Mouse (Mus musculus): Measurements from ENCODE around the gene Fars2. TPM values are rescaled to one million over a fixed set of nuclear protein-coding genes. Genes with fewer than 3 reads are reported as not detected.

Gene Fars2
- polyA plus RNA-seq, 1 experiment from 2014 or later = 42.7 TPM

DNA sequence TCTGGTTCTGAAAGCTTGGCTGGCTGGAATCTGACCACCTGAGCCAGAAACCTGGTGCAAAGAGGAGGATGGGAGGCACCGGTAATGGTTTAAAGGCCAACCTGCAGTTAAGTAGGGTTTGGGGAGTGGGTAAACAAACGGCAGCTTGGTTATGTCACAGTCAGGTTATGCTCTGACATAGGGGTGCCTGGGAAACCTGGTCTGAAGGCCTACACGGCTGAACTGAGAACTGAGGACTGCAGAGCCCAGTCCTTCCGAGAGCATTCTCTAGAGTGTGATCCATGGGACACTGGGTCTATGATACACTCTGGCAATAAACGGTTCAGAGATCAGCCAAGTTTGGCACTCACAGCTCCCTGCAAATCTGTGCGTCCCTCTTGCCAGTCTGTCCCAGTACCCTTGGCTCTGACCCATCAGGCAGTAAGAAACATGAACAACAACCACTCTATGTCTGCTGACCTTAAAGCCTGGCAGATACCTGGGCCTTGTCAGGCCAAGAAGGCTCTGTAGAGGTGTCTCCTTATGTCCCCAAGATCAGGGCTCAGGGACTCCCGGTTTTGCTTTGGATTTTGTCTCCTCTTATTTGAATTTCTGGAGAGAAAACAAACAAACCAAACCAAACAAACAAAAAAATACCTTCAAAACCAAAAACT, 460.8 kb downstream of the Fars2 start:
- Histone ChIP-seq H3K36me3 (ENCODE audit: control insufficient read depth, insufficient read depth, low read length) (no peaks in the 10 kb centered on the region), H3K27ac (ENCODE audit: low read depth, low read length) (no peak overlapping the region), H3K27me3 (ENCODE audit: control insufficient read depth, insufficient read depth, low read length) (no peaks in the 10 kb centered on the region), H3K4me1 (ENCODE audit: control insufficient read depth, insufficient read depth, low read length) (no peaks in the 10 kb centered on the region; the same call in 1 of the 2 replicates), H3K9ac (ENCODE audit: low read depth, low read length) (no peak overlapping the region), H3K4me3 (ENCODE audit: low read depth, low read length) (peak overlapping the region; percentile 41), H3K9me3 (replicated peaks; ENCODE audit: control insufficient read depth, low read length) (no peaks in the 10 kb centered on the region), H3K4me2 (peak overlapping the region; percentile 64; the same call in 1 of the 2 replicates)
- 36% methylated on average over 7 of the region's 7 CpGs for WGBS (ENCODE audit: insufficient replicate concordance)
- no peak for ATAC-seq (replicated peaks; ENCODE audit: insufficient number of reproducible peaks, low FRiP score, low TSS enrichment)

DNA sequence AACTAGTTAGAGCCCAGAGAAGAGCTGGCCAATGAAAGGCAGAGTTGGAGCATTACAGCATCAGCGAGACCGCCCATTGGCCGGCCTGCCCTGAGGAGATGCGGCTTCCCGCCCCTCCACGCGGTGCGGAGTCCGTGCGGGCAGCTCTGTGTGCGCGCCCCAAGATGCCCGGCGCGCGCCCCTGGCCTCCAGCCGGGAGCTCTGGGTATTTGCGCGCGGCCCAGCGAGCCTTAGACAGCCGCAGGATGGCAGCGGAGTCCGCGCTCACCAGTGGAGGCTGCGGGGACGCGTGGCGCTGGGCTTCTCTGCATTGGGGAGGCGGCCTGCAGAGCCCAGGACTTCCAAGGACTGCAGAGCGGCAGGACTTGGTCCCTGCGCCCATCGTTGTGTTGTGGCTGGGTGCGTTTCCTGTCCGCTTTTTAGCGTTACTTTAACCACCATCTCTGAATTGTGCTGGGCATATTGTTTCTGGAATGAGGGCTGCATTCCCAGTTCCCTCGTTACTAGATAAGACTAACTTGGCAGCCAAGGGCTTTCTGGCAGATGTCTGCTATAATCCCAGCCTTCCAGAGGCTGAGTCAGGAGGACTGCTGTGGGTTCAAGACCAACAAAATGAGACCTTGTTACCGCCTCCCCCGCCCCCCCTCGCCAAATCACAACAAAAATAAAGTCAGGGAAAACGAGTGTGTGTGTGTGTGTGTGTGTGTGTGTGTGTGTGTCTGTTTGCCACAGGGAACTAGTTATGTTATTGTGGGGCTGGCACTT, 461.5 kb downstream of the Fars2 start:
- no peak overlapping the region for H3K27ac ChIP-seq (ENCODE audit: low read depth, low read length)
- peak overlapping the region; percentile 41 for H3K4me3 ChIP-seq (ENCODE audit: low read depth, low read length)
- WGBS (ENCODE audit: insufficient replicate concordance) = 2% methylated on average over 41 of the region's 41 CpGs
- H3K4me2 ChIP-seq = peak overlapping the region; percentile 64
- H3K4me1 ChIP-seq (ENCODE audit: control insufficient read depth, insufficient read depth, low read length) = peaks cover 5% of the 10 kb centered on the region
- no peaks in the 10 kb centered on the region for H3K9me3 ChIP-seq (replicated peaks; ENCODE audit: control insufficient read depth, low read length)
- H3K27me3 ChIP-seq (ENCODE audit: control insufficient read depth, insufficient read depth, low read length) = no peaks in the 10 kb centered on the region
- H3K36me3 ChIP-seq (ENCODE audit: control insufficient read depth, insufficient read depth, low read length) = no peaks in the 10 kb centered on the region
- ATAC-seq (replicated peaks; ENCODE audit: insufficient number of reproducible peaks, low FRiP score, low TSS enrichment) = peak; percentile 83
- H3K9ac ChIP-seq (ENCODE audit: low read depth, low read length) = peak overlapping the region; percentile 61

DNA sequence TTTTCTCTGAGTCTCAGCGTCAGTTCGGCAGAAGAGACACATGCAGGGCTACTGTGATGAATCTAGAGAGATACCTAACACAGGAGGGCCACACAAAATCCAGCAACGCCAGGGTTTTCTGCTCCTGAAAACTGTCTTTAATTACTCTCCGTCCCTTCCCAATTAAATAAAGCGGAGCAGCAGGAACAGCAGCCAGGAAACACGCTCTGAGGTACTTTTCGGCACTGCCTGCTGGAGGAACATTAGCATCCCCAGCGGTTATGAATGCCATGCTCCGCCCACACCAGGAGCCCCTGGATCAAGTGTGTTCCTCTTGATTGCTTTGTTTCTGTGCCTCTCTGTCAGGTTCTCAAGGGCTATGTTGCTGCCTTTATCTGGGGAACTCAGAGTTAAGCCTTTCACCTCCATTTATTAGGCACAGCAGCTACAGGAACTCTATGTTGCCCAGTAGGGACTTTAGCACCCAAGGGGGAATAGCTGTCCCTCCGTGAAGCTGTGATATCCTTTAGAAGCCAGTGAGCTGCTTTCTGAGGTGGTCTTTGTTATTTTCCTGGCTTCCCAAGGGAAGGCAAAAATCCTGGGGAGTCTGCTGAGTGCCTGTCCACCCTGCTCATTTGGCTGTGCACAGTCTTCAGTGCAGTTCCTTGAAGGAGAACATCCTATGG, 465.3 kb downstream of the Fars2 start:
- Histone ChIP-seq H3K9ac (ENCODE audit: low read depth, low read length) (no peak overlapping the region), H3K4me1 (ENCODE audit: control insufficient read depth, insufficient read depth, low read length) (peaks cover 5% of the 10 kb centered on the region), H3K9me3 (replicated peaks; ENCODE audit: control insufficient read depth, low read length) (no peaks in the 10 kb centered on the region; the same call in 1 of the 2 replicates), H3K27ac (ENCODE audit: low read depth, low read length) (no peak overlapping the region), H3K4me2 (peak overlapping the region; percentile 23), H3K36me3 (ENCODE audit: control insufficient read depth, insufficient read depth, low read length) (no peaks in the 10 kb centered on the region), H3K4me3 (ENCODE audit: low read depth, low read length) (no peak overlapping the region), H3K27me3 (ENCODE audit: control insufficient read depth, insufficient read depth, low read length) (no peaks in the 10 kb centered on the region)
- no peak for ATAC-seq (replicated peaks; ENCODE audit: insufficient number of reproducible peaks, low FRiP score, low TSS enrichment)
- WGBS (ENCODE audit: insufficient replicate concordance) = 22% methylated on average over 10 of the region's 10 CpGs

DNA sequence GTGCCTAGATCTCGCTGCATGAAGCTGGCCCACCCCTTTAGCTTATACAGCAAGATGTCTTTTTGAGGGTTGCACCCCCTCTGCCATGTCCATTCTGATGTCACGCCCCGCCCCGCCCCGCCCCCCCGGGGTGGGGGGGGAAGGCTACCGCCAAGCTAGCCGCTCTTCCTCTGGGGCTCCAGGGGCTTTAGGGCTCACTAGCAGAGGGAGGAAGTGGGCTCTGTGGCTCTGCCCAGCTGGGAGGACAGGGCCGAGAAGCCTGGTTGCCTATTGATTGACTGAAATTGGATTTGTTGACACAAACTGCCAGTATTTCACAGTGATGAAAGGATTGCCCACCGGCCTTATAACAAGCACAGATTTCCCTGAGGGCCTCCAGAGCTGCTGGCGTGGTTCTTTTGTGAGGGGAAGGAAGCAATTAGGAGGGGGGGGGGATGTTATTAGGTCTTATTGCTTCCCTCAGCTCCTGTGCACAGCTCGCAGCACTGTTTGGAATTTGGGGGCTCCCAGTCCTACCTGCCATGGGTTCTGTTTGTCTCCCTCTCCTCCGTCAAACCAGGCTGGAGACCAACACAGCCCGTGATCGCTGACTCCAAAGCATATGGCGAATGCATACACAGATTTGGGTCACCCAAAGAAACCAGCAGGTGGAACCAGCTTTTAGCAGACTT, 466.4 kb downstream of the Fars2 start:
- ATAC-seq (replicated peaks; ENCODE audit: insufficient number of reproducible peaks, low FRiP score, low TSS enrichment) = no peak
- peak overlapping the region; percentile 16 for H3K4me2 ChIP-seq
- no peaks in the 10 kb centered on the region for H3K27me3 ChIP-seq (ENCODE audit: control insufficient read depth, insufficient read depth, low read length)
- H3K4me1 ChIP-seq (ENCODE audit: control insufficient read depth, insufficient read depth, low read length) = peaks cover 5% of the 10 kb centered on the region; the same call in 1 of the 2 replicates
- no peak overlapping the region for H3K27ac ChIP-seq (ENCODE audit: low read depth, low read length)
- no peaks in the 10 kb centered on the region for H3K36me3 ChIP-seq (ENCODE audit: control insufficient read depth, insufficient read depth, low read length)
- H3K9me3 ChIP-seq (replicated peaks; ENCODE audit: control insufficient read depth, low read length) = no peaks in the 10 kb centered on the region; the same call in 1 of the 2 replicates
- no peak overlapping the region for H3K4me3 ChIP-seq (ENCODE audit: low read depth, low read length)
- no peak overlapping the region for H3K9ac ChIP-seq (ENCODE audit: low read depth, low read length)
- 29% methylated on average over 16 of the region's 16 CpGs for WGBS (ENCODE audit: insufficient replicate concordance)

DNA sequence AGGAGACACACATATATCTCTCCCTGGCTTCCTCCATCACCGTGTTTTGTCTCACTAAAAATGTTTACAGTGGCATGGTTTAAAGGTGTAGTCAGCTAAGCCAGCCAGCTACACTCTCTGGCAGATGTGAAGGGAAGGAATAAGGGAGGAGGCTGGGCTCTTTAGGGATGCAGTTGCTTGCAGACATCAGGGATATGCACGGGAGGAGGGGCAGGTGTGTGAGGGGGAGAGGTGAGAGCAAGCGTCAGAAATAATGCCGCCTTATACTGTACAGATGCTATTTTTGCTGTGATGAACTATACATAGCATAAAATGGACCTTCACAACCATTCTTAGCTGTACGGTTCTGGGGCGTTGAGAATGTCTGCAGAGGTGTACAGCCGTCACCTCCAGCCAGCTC, 467.0 kb downstream of the Fars2 start:
- Histone ChIP-seq H3K9me3 (replicated peaks; ENCODE audit: control insufficient read depth, low read length) (no peaks in the 10 kb centered on the region; the same call in 1 of the 2 replicates), H3K9ac (ENCODE audit: low read depth, low read length) (no peak overlapping the region), H3K36me3 (ENCODE audit: control insufficient read depth, insufficient read depth, low read length) (no peaks in the 10 kb centered on the region), H3K27ac (ENCODE audit: low read depth, low read length) (no peak overlapping the region), H3K4me1 (ENCODE audit: control insufficient read depth, insufficient read depth, low read length) (peaks cover 5% of the 10 kb centered on the region; the same call in 1 of the 2 replicates), H3K4me2 (no peak overlapping the region), H3K4me3 (ENCODE audit: low read depth, low read length) (no peak overlapping the region), H3K27me3 (ENCODE audit: control insufficient read depth, insufficient read depth, low read length) (no peaks in the 10 kb centered on the region)
- no peak for ATAC-seq (replicated peaks; ENCODE audit: insufficient number of reproducible peaks, low FRiP score, low TSS enrichment)
- 66% methylated on average over 7 of the region's 7 CpGs for WGBS (ENCODE audit: insufficient replicate concordance)

DNA sequence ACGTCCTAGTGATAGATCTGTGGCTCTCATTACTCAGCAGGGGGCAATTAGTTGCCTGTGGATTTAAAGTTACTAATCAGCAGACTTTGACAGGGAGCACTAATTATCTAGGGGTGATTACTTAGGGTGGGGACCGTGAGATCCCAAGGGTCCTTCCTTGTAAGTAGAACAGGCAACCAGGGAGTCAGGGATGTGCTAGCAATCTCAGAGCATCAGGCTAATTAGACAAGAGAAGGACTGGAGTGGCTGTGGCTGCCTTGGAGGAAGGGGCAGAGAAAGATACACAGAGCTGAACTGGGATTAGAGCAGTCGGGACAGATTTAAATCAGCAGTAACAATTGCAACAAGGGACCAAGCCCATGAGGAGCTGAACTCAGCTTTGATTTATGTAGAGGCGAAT, 471.9 kb downstream of the Fars2 start:
- Histone ChIP-seq H3K27ac (ENCODE audit: low read depth, low read length) (no peak overlapping the region), H3K4me2 (no peak overlapping the region), H3K4me1 (ENCODE audit: control insufficient read depth, insufficient read depth, low read length) (no peaks in the 10 kb centered on the region), H3K36me3 (ENCODE audit: control insufficient read depth, insufficient read depth, low read length) (no peaks in the 10 kb centered on the region), H3K4me3 (ENCODE audit: low read depth, low read length) (no peak overlapping the region), H3K9me3 (replicated peaks; ENCODE audit: control insufficient read depth, low read length) (no peaks in the 10 kb centered on the region; the same call in 1 of the 2 replicates), H3K9ac (ENCODE audit: low read depth, low read length) (no peak overlapping the region), H3K27me3 (ENCODE audit: control insufficient read depth, insufficient read depth, low read length) (no peaks in the 10 kb centered on the region)
- 59% methylated on average over 4 of the region's 4 CpGs for WGBS (ENCODE audit: insufficient replicate concordance)
- ATAC-seq (replicated peaks; ENCODE audit: insufficient number of reproducible peaks, low FRiP score, low TSS enrichment) = no peak

DNA sequence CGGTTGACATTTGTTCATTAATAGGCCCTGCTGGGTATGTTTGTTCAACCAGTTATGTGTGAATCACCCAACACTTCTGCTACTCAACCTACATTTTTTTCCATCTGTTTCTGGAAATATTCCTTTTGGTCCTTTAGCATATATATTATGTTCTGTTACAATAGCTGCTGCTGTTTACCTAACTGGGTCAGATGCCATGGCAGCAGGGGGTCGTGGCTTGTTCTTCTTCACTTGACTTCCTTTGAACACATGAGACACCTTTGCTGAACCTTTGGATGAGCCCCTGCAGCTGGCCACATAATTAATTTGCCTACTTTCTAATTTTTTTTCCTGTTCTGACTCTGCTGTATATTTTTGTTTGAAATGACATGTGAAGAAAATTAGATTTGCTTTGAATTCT, 475.1 kb downstream of the Fars2 start:
- Histone ChIP-seq H3K4me1 (ENCODE audit: control insufficient read depth, insufficient read depth, low read length) (no peaks in the 10 kb centered on the region), H3K27me3 (ENCODE audit: control insufficient read depth, insufficient read depth, low read length) (no peaks in the 10 kb centered on the region), H3K4me3 (ENCODE audit: low read depth, low read length) (no peak overlapping the region), H3K27ac (ENCODE audit: low read depth, low read length) (no peak overlapping the region), H3K9me3 (replicated peaks; ENCODE audit: control insufficient read depth, low read length) (no peaks in the 10 kb centered on the region), H3K9ac (ENCODE audit: low read depth, low read length) (no peak overlapping the region), H3K36me3 (ENCODE audit: control insufficient read depth, insufficient read depth, low read length) (no peaks in the 10 kb centered on the region), H3K4me2 (no peak overlapping the region)
- ATAC-seq (replicated peaks; ENCODE audit: insufficient number of reproducible peaks, low FRiP score, low TSS enrichment) = no peak
- WGBS (ENCODE audit: insufficient replicate concordance) = 65% methylated on average over 2 of the region's 2 CpGs

DNA sequence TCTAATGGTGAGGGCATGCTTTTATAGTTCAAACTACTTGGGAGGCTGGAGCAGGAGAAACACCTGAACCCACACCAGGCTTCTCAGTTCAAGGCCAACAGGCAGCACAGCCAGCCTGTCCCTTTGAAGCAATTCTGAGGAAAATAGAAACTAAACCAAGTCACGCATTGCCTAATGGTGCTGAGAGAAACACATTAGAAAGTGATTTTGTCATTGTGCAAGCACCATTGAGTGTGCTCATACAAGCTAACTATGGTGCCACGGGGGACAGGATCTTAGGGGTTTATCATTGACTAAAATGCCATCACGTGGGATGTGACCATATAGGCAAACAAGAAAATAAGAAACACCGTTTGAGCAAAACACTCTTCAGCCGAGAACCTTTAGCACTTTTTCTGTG, 489.5 kb downstream of the Fars2 start:
- H3K9ac ChIP-seq (ENCODE audit: low read depth, low read length) = no peak overlapping the region
- 81% methylated on average over 5 of the region's 5 CpGs for WGBS (ENCODE audit: insufficient replicate concordance)
- H3K4me1 ChIP-seq (ENCODE audit: control insufficient read depth, insufficient read depth, low read length) = no peaks in the 10 kb centered on the region
- no peak overlapping the region for H3K27ac ChIP-seq (ENCODE audit: low read depth, low read length)
- H3K36me3 ChIP-seq (ENCODE audit: control insufficient read depth, insufficient read depth, low read length) = no peaks in the 10 kb centered on the region
- H3K27me3 ChIP-seq (ENCODE audit: control insufficient read depth, insufficient read depth, low read length) = no peaks in the 10 kb centered on the region
- H3K4me2 ChIP-seq = no peak overlapping the region
- no peak for ATAC-seq (replicated peaks; ENCODE audit: insufficient number of reproducible peaks, low FRiP score, low TSS enrichment)
- no peaks in the 10 kb centered on the region for H3K9me3 ChIP-seq (replicated peaks; ENCODE audit: control insufficient read depth, low read length)
- no peak overlapping the region for H3K4me3 ChIP-seq (ENCODE audit: low read depth, low read length)

Data from heart, embryonic 11.5 days (tissue).